Mouse (Mus musculus) thymus, adult 18-20 months (tissue): Measurements from ENCODE around the gene Ube2s.
A peak's percentile ranks its signal among the peaks of the same experiment; 100 is the strongest.
"Not testable (repeated sequence)": the region's sequence is repeated elsewhere in the genome, so short reads cannot be mapped to it uniquely, and the experiment has no call there.

ENCODE experiments used
- DNase-seq, 2 experiments: peaks; one replicate each; pipeline ENCODE4 v3.0.0; 2022; ENCODE audit warnings: mixed read lengths in 2 of 2

Gene Ube2s

DNA sequence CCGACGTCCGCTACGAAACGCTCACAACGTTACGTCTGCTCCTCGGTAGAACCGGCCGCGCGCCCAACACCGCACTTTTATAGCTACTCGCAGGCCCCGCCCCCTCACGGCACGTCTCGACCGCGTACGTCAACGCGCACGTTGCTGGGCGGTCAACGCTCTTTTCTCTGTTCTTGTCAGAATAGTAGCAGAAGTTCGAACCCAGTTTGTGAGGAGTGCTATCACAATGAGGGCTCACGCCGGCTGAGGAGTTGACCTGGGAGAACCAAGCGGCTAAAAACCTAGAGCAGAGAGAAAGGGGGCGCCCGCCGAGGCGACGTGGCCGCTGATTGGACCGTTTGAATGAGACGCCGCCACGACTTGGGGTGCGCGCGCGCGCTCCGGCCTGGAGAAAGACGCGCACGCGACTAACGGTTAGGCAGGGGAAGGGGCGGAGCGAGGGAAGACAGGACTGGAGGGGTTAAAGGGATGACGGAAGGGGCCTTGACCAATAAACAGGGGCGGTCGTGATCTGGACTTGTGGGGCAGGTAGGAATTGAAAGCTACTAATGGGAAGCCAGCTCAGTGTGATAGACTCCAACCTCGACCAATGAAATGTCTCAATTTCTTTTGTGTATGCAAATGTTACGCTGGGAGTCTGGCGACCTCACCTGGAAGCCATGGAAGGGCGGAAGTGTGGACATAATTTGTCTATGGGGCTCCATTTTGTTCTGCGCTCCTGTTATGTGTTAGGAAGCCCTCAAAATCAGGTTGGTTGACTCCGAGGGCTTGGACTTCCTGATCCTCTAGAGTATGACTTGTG lies at the start of gene Ube2s:
Ube2s (minus strand) TSS at position 288 of the 802 bp plus-strand sequence.
- DNase-seq, result peak; percentile 97 to 99

DNA sequence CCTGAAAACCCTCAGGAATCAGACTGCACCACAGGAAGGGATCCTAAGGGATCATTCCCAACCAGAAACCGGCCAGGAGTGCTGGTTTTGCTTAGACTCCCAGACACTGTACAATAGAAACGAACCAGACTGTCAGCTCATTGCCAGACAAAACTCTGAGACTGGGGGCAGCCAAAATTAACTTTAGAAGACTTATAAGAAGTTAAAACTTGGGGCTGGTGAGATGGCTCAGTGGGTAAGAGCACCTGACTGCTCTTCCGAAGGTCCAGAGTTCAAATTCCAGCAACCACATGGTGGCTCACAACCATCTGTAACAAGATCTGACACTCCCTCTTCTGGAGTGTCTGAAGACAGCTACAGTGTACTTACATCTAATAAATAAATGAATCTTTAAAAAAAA lies 48.5 kb upstream of the Ube2s start:
- not testable (repeated sequence) for DNase-seq

DNA sequence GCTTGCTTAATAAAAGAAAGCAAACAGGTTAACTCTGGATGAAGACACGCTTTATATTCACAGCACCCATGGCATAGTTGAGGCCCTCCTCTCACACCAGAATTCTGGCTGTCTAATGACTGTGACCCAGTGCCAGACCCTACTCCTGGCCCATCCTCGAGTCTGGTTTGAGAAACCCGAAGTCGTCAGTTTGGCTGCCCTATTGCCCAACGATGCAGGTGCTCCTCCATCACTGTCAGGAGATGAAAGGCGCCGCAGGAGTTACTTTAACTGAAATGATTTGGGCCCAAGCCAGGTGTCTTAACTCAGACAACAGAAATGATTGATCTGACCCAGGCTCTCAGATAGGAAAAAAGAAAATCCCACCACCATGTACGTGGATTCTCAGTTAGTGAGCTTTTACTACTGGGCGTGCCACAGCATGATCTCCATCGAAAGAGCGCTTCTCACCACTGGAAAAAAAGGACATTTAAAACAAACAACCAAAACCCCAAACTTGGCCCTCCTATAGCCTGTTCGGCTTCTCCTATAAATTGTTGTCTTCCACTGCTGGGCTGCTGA lies 47.1 kb upstream of the Ube2s start:
- DNase-seq, result no peak

DNA sequence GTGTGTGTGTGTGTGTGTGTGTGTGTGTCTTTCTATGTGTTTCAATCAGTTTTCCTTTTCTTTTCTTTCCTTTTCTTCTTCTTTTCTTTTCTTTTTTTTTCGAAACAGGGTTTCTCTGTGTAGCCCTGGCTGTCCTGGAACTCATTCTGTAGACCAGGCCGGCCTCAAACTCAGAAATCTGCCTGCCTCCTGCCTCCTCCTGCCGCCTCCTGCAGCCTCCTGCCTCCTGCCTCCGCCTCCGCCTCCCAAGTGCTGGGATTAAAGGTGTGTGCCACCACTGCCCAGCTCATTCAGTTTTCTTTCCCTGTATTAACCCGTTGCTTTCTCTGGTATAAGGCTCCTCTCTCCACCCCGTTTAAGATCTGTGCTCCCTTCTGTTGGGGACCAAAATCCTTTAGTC lies 44.9 kb upstream of the Ube2s start:
- DNase-seq, result no peak

DNA sequence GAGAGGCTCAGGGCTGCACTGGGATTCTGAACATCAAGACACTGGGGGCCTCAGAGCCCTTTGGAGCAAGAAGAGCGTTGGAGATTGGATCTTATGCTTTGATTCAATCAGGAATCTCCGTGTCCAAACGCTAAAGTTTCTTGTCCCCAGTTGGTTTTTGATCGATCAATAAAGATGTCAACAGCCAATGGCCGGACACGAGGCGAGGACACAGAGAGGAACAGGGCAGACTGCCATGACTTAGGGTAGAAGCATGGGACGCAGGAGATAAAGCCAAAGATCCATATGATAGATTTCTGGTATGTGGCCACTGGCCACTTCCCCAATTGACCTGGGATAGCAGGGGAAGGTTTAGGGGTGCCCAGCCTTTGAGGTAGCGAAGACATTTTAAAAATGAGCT lies 44.1 kb upstream of the Ube2s start:
- DNase-seq, result no peak

DNA sequence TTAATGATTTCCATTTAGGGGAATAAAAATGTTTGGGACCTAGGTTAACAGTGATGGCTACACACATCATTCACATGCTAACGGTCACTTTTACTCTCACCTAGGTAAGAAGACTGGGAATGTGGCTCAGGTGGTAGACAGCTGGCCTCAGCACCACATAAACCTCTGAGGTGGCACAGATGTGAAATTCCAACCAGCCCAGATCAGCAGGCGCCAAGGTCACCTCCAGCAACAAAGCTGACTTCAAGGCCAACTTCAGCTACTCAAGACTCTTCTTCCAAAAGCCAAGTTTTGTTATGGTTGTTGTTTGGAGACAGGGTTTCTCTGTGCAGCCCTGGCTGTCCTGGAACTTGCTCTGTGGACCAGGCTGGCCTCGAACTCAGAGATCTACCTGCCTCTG lies 41.2 kb upstream of the Ube2s start:
- DNase-seq, result no peak

DNA sequence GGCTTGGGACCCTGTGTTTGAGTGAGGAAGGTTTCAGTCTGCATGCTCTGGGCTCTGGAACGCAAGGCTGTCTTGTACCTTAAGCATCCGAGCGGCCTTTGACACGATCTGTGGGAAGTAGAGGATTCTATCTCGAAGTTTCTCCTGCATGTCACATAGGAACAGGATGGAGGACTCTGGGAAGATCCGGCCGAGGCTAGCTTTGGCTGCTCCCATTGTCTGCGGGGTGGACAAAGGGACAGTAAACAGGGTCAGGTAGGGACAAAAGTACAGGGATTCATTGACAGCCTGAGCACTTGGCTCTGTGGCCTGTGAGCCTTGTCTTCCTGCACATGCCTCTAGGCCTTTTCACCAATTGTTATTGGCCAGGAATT lies 38.9 kb upstream of the Ube2s start:
- no peak for DNase-seq

DNA sequence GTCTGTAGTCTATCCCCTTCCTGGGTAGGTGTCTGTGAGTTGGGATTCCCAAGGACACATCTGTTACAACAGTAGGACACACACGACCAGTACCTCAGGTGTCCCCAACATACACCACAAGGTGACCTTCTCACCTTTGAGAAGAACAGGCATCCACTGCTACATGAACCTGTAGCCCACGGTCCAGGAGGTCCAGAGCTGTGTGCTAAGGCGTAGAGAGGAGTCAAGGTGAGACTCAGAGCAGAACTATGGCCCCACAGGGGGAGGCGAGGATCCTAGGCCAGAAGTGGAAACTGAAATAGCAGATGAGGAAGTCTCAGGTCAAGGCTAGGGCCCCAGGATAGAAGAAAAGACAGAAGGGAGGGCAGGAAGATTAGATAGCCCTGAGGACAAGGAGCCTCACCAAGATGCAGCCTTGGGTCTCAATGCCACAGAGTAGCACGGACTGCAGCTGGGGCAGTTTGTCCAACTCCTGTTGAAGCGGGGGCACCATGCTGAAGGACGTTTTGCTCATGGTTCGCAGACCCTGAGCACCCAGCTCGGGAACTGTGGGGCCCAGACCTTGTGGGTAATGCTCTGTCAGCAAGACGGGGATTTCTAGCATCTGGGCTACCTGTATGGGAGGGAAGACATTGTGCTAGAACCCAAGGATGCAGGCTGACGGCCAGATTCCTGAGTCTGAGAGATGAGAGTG lies 38.4 kb upstream of the Ube2s start:
- no peak for DNase-seq

DNA sequence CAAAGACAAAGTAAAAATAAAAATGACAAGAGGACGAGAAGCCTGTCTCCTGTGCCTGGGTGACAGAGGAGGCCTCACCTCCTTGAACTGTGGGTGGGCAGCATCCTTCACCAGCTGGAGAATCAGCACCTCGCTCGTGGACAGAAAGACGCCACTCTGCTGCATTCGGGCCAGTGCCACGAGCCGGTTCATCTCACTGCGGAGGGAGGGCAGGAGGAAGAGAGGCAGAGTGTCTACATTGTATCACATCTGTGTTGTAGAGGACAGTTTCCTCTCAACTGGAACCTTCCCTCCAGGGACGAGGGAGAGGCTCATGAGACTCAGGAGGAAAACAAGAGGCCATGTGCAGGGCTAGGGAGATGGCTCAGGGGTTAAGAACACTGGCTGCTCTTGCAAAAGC lies 37.0 kb upstream of the Ube2s start:
- DNase-seq, result no peak

DNA sequence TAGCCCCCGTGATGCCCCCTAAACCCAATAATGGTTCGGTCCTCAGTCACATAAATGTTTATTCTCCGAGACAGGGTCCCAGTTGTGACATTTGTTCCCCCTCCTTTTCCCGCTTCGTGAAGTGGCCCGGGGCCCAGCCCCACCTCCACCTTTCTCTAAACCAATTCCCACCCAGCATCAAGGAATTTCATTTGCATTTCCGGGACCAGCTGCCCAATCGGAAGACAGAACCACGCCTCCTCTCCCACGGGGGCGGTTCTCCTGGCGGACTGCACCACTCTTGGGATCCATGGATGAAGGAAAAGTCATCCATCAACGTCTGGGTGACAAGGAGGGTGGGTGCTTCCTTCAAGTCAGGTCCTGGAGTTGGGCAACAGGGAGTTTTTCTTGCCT lies 32.5 kb upstream of the Ube2s start:
- DNase-seq, result no peak

DNA sequence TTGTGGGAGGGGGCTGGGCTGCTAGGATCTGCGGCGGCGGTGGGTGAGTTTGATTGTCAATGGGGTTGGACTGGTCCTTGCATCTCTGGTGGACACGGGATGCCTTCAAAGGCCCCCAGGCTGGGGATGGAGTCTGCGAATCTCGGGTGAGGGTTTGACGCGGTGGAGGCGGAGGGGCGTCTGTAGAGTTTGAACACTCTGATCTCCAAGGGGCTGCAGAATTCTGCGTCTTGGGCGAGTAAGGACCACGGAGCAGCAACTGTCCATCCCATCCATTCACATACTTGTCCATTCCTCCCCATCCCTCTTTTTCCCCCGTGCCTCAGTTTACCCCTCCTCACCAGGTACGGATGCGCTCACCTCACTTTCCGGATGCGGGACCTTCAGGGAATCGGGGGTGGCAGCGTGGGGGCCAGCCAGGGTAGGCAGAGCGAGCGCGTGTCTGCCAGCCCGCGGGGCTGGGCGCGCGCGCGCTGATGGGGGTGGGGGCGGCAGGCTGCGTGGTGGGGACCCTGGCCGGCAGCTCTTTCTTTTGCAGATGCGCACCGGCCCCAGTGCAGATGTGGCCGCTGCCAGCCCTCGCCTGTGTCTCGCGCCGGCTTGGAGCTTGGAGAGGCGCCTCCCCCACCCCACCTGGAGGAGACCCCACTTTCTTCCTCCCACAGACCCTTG lies 32.0 kb upstream of the Ube2s start, which contains the start of gene Shisa7:
Shisa7 (minus strand) TSS at position 452 of the 672 bp plus-strand sequence.
- no peak for DNase-seq

DNA sequence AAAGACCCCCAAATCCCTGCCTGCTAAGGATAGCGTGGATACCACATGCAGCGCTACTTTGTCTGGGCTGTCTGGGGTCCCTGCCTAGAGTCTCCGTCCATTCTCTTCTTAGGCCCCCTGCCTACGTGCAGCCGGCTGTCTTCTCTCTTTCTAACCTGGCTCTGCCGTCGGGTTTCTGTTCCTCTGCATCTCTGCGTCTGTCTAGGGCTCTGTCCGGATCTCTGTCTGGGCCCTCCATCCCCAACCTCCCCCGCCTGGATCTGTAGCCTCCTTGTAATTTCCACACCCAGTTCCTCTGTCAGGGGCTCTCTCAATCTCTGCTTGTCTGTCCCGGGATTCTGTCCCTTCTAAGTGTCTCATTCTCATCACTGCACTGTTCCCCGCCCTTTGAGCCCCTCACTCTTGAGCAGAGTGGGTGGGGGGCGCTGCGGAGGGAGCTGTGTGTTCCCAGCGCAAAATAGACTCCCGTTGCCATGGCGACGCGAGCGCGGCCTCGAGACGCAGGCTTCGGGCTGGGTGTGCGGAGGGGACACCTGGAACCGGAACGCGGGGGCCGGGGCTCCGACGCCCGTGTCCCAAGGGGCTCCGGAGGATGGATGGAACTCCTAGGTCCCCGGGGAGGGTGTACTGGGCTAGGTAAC lies 31.3 kb upstream of the Ube2s start:
- DNase-seq, result no peak

DNA sequence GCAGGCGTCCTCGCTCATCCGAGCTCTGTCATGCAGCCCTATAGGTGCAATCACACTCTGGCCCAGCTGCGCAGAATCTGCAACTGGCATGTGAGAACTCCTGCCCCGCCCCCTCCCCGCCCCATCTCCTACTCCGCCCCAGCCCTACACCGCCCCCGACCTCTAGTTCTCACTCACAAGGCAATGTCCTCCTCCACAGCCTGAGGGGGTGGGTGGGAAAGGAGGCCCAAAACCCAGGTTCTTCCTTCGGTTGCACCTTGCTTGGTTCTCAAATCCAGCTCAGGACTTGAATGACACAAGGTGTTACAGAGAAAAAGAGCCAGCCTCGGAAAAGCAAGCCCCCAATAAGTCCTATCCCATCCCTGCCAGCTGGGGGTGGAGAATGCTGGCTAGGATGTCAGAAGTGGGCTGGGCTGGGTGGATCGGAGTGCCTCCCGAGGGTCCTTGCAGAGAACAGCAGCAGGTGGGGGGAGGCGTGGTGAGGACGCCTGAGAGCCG lies 30.3 kb upstream of the Ube2s start:
- DNase-seq, result no peak

DNA sequence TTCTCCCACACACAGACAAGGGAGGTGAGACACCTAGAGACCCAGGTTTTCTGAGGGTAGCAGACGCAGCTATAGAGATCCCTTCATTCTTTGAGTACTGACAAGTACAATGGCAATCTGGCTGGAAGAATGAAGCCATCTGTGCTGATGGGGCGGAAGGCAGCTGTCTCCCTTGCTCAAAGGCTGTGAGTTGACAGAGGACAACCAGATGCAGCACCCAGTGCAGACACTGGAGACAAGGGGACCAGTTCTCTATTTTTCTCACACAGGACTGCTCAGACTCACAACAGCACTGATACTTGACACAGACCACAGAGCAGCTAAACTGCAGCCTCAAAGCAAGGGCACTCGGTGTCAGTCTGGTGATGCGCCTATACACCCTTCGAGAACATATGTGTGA lies 29.7 kb upstream of the Ube2s start:
- no peak for DNase-seq

DNA sequence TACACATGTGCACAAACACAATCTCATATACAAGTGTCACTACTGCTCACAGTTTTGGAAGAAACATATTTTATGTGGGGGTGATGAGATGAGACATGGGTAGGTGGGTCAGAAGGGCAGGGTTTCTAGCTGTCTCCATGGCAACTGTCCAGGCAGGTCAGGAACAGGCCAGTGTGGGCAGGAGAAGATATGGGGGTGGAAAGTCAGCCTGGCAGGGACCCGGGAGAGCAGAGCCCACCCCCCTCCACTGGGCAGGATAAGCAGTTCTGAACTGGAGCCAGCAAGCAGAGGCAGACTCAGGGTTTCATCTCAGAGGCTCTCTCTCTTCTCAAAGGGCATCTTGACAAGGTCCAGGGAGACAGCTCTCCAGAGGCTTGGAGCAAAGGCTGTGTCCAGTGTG lies 25.2 kb upstream of the Ube2s start:
- DNase-seq, result no peak

DNA sequence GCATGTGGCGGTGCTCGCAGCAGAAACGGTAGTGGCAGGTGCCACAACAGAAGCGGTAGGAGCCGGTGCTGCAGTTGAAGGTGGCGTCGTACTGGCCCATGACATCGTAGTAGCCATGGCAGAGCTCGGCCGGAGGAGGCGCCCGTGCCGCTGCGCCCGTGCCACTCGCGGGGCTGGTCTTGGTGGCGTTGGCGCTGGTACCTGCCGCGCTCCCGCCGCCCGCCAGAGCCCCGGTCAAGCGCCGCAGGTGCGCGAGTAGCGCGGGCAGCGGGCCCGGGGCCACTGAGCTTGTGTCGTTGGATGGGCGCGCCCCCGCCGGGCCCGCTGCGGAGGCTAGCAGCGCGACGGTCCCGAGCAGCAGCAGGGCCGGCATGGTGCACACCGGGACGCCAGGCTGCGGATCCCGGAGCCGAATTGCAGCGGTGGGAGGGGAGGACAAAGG lies 24.0 kb upstream of the Ube2s start:
- peak; percentile 42 to 43 for DNase-seq

DNA sequence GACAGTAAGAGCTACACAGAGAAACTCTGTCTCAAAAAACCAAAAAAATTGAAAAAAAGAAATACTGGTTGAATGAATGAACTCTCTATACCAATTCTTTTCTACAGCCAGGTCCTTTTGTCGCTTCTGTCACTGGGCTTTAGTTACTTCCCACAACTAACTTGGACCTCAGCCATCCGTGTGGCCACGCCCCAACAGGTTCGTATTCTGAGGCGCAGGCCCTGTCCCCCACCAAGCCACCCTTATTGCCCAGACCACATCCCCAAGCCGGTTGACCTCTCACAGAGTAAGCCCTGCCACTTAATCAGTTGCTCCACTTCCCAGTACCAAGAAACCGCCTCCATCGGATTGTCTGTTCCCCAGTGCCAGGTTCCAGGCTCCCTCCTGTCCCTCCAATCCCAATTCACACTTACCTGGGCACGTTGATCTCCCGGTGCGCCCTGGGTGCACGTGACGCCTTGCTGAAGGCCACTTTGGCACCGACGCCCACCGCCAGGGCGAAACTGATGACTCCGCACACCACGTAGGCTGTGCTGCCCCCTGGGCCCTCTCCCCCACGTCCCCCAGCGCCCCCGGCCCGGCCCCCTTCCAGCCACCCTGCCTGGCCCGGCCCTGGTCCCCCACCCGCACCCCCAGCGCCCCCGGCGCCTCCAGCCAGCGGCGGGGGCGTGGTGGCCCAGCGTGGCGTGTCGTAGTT lies 23.4 kb upstream of the Ube2s start:
- DNase-seq, result no peak

DNA sequence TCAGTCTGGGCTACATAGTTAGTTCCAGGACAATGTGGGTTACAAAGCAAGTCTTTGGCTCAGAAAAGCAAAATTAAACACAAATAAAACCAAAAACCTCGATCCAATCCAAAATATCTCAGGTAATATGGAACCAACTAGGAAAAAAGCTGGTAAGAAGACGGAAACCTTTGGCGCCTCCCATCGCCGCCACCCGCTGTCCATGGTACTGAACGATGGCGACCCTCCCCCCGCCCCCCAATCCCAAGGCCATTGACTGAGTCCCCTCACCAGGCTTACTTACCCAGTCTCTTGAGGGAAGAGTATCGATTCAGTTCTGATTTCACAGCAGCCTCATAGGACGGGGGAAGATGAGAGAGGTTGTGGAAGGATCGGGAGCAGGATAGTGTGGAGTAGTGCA lies 18.1 kb upstream of the Ube2s start:
- no peak for DNase-seq

DNA sequence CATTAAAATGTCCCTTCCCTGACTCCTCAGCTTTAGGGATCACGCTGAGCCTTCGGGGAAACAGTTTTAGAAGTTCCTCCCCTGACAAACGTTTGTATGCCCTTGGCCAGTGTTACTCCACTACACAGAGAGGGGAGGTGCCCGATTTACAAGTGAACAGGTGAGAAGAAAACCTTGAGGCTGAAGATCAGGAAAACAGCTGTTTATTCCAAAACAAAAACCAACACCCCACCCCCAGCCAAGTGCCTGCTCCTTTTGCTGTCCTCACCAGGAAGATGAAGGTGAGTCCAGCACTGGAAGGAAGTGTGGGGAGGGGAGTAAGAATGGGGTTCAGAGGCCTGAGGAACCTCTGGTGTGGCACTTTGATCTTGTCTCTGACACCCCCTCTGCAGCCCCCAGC lies 13.0 kb upstream of the Ube2s start:
- DNase-seq, result no peak

DNA sequence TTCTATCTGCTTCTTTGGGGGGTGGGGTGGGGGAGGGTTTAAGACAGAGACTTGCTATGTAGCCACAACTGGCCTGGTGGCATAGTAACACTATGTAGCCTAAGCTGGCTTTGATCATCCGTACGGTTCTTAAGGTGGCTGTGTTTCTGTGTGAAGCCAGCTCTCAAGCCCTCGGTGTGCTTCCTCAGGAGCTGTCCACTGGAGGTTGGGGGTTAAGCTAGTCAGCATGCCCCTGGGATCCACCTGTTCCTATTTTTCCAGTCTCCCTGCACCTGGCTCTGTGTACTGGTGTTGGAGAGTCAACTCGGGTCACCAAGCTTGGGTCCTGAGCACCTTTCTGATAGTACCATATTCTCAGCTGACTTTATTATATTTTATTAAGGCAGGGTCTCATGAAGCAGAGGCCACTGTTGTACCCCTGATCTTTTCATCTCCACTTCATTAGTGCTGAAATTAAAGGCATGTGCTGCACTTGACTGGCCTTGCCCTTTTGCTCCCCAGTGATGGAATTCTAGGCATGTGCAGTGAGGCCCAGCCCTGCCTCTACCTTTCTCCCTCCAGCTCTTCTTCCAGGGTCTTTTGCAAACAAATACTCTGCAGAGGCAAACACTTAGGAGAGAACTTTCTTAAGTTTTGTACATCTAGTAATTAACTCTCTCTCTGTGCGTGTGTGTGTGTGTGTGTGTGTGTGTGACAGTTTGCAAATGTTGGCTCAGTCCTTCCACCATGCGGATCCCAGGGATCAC lies 9.9 kb upstream of the Ube2s start:
- no peak for DNase-seq

DNA sequence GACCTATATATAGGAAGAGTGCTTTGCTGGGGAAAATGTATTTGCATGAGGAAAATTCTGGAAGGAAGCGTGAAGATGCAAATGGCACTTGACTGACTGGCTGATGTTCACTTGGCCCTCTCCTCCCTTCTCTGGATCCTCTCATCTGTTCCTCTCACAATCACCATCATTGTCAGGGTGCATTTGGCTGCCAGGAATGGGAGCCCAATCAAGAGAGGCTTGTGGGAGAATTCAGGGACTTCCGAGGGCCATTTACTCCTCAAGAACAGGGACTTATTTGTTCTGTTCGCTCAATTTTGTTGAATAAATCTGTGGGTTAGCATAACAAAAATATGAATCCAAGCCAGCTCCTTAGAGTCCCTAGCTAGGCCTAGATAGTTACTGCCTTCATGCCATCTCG lies 9.3 kb upstream of the Ube2s start:
- DNase-seq, result no peak
